Mouse (Mus musculus) erythroblast, embryonic 14.5 days (primary cell): ENCODE results near the gene Kxd1.

Experiments
- GATA1 ChIP-seq: IDR thresholded peaks from 2 replicates; pipeline ENCODE4 v1.6.1; 2012; ENCODE audit warnings: low read length, inconsistent platforms, mixed read lengths
- TAL1 ChIP-seq: IDR thresholded peaks from 3 replicates; pipeline ENCODE4 v1.6.1; 2012; ENCODE audit warnings: low read length, inconsistent platforms, mixed read lengths

- TF ChIP-seq GATA1 (no peak), TAL1 (no peak)
Measured at GRCm38 (mm10) chr8:70466771-70467170, 61.0 kb downstream of the Kxd1 start.
